Mouse (Mus musculus) erythroblast, embryonic 14.5 days (primary cell): ENCODE measurements around the gene Rnf152.

ENCODE experiments used
- GATA1 ChIP-seq: IDR thresholded peaks from 2 replicates; pipeline ENCODE4 v1.6.1; 2012; ENCODE audit warnings: low read length, inconsistent platforms, mixed read lengths
- TAL1 ChIP-seq: IDR thresholded peaks from 3 replicates; pipeline ENCODE4 v1.6.1; 2012; ENCODE audit warnings: low read length, inconsistent platforms, mixed read lengths

- TF ChIP-seq TAL1 (no peak), GATA1 (no peak)
Measured at GRCm38 (mm10) chr1:105243359-105244142, 113.0 kb downstream of the Rnf152 start.
